Mouse (Mus musculus) forebrain, embryonic 13.5 days (tissue): ENCODE data around the gene Nudt6. TPM values are rescaled to one million over a fixed set of nuclear protein-coding genes. Genes with fewer than 3 reads are reported as not detected.

Experiments used
- polyA plus RNA-seq: library from polyadenylated mRNA; unstranded; fragments of >200 nt; fragmentation: Nextera tagmentation; extraction: Ambion mirVana; gene quantifications from 2 replicates; pipeline ENCODE4 v1.2.1, GENCODE M21; 2015

Nudt6 gene
- polyA plus RNA-seq, 1 experiment from 2014 or later: 3.3 TPM

Other genes with a start within 250 kb of the Nudt6 start
- not detected in 2 replicates for gene Il21, start 187.6 kb downstream of the Nudt6 start, polyA plus RNA-seq
- 6.1 and 7.7 TPM in 2 replicates for gene Bbs12, start 107.7 kb downstream of the Nudt6 start, polyA plus RNA-seq
- gene Cetn4, start 107.5 kb downstream of the Nudt6 start, polyA plus RNA-seq: 2.9 and 3.4 TPM in 2 replicates
- 0.42 and 0.44 TPM in 2 replicates for gene Fgf2, start 71.9 kb downstream of the Nudt6 start, polyA plus RNA-seq
- 33.3 and 38.3 TPM in 2 replicates for gene Spata5, start 315 bp downstream of the Nudt6 start, polyA plus RNA-seq
- gene Spry1, start 219.7 kb upstream of the Nudt6 start, polyA plus RNA-seq: 6.1 and 9.8 TPM in 2 replicates